Mouse (Mus musculus) erythroblast, embryonic 14.5 days (primary cell): ENCODE data around the gene Usp44.

Experiments used
- GATA1 ChIP-seq: IDR thresholded peaks from 2 replicates; pipeline ENCODE4 v1.6.1; 2012; ENCODE audit warnings: low read length, inconsistent platforms, mixed read lengths
- TAL1 ChIP-seq: IDR thresholded peaks from 3 replicates; pipeline ENCODE4 v1.6.1; 2012; ENCODE audit warnings: low read length, inconsistent platforms, mixed read lengths

GRCm38 (mm10) chr10:93899303-93899702, 67.9 kb downstream of the Usp44 start:
- TF ChIP-seq GATA1: no peak
- no peak for TF ChIP-seq TAL1
